Mouse (Mus musculus): ENCODE data around the gene Plxna1. TPM values are rescaled to one million over a fixed set of nuclear protein-coding genes. Genes with fewer than 3 reads are reported as not detected.

The Plxna1 gene
- polyA plus RNA-seq, 1 experiment = not detected

DNA sequence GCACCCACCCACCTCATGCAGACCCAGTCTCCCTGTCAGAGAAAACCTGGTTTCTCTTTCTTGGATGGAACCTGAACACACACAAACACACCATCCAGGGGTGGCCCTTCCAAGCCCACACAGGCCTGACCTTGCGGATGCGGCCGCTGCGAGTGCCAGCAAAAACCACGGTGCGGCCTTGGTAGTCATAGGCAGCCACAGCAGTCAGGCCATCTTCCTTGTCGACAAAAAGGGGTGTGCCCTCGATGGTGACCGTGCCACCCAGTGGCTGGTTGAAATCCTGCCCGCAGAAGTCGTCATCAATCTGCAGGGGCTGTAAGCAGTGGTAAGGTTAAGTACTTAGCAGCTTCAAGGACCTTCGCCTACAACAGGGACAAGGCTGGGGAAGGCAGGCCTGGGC is 7.7 kb downstream of the Plxna1 start:
- Histone ChIP-seq H3K4me1 (ENCODE audit: control insufficient read depth, insufficient read depth, low read length) (peaks cover 44% of the 10 kb centered on the region), H3K27ac (ENCODE audit: insufficient read depth, low read depth, low read length) (no peak overlapping the region), H3K4me3 (ENCODE audit: insufficient read depth, low read depth, low read length) (no peak overlapping the region)
- no peak for TF ChIP-seq POLR2A (IDR thresholded peaks at IDR 0.05; ENCODE audit: insufficient read depth, low read depth, low read length)
- TF ChIP-seq CTCF (IDR thresholded peaks at IDR 0.05; ENCODE audit: insufficient read depth, low read depth, low read length) = no peak
- 83% methylated on average over 12 of the region's 12 CpGs for WGBS

DNA sequence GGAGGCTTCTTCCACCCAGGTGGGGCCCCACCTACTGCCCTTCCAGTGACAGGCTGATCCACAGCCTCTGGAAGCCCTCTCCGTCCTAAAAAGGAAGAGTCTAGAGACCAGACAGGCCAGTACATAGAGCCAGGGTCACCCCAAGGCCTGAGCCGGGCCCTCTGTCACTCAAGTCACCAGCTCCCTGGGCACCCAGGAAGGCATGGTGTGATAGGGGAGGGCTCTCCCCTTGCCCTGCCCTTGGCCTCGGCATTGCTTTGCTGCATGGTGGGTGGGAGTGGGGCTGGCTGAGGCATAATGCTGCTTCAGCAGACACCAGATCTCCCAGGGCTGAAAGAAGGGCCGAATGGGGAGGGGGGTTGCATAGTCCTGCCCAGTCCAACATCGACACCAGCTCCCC is 8.3 kb downstream of the Plxna1 start:
- TF ChIP-seq CTCF (IDR thresholded peaks at IDR 0.05; ENCODE audit: insufficient read depth, low read depth, low read length) (no peak), POLR2A (IDR thresholded peaks at IDR 0.05; ENCODE audit: insufficient read depth, low read depth, low read length) (no peak)

DNA sequence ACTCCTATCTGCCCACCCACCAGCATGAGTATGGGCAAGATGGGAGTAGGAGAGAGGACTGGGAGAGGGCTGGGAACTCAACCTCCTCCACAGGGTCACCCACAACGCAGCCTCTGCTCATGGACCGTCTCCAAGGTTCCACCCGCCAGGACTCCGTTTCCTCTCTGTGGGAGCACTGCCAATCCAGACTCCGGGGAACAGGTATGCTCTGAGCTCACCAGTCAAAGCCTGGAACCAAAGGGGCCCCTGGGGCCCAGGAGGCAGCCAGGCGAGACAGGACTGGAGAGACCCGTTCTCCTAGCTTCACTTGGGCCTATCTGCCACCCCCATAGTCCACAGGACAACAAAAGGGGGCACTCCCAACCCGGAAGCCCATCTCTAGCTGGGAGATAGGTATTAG is 9.3 kb downstream of the Plxna1 start:
- Histone ChIP-seq H3K4me3 (ENCODE audit: insufficient read depth, low read depth, low read length) (no peak overlapping the region), H3K27ac (ENCODE audit: insufficient read depth, low read depth, low read length) (no peak overlapping the region), H3K4me1 (ENCODE audit: control insufficient read depth, insufficient read depth, low read length) (peaks cover 40% of the 10 kb centered on the region)
- 84% methylated on average over 8 of the region's 8 CpGs for WGBS
- TF ChIP-seq POLR2A (IDR thresholded peaks at IDR 0.05; ENCODE audit: insufficient read depth, low read depth, low read length) (no peak), CTCF (IDR thresholded peaks at IDR 0.05; ENCODE audit: insufficient read depth, low read depth, low read length) (no peak; the same call in 1 of the 2 replicates)

More for the DNA sequence above, 8.3 kb downstream of the Plxna1 start:
- WGBS = 79% methylated on average over 5 of the region's 5 CpGs
- no peak overlapping the region for H3K27ac ChIP-seq (ENCODE audit: insufficient read depth, low read depth, low read length)
- no peak overlapping the region for H3K4me3 ChIP-seq (ENCODE audit: insufficient read depth, low read depth, low read length)
- peaks cover 38% of the 10 kb centered on the region for H3K4me1 ChIP-seq (ENCODE audit: control insufficient read depth, insufficient read depth, low read length)

DNA sequence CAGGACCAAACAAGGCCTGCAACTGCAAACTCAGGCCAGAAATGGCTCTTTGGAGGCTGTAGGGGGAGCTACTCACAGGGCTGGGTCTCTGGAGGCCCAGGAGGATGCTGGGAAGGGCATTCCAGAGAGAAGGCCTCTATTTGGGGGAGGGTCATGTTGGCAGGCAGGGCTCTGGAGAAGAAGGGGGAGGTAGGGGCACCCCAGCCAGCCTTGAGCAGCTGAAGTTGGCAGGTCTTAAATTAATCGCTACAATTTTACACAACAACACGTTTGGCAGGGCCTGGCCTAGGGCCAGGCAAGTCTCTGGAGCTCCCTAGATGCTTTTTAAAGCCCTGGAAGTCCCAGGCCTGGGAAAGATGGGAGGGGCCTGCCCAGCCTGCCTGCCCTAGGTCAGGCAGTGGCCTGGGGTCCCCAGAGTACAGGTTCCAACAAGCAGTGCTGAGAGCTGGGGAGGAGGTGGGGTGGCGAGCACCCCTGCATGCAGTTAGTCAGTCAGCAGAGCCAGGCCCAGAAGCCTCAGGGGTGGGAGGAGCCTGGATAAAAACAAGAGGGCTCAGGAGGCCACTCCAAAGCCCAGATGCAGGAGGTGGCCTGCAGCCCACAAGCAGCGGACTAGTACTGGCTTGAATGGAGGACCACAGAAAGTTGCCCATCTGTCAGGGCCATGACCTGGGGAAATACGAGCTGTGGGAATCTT is 10.8 kb downstream of the Plxna1 start:
- Histone ChIP-seq H3K27ac (ENCODE audit: insufficient read depth, low read depth, low read length) (no peak overlapping the region), H3K4me1 (ENCODE audit: control insufficient read depth, insufficient read depth, low read length) (peaks cover 39% of the 10 kb centered on the region), H3K4me3 (ENCODE audit: insufficient read depth, low read depth, low read length) (no peak overlapping the region)
- 44% methylated on average over 5 of the region's 5 CpGs for WGBS
- TF ChIP-seq POLR2A (IDR thresholded peaks at IDR 0.05; ENCODE audit: insufficient read depth, low read depth, low read length) (no peak), CTCF (IDR thresholded peaks at IDR 0.05; ENCODE audit: insufficient read depth, low read depth, low read length) (no peak)

DNA sequence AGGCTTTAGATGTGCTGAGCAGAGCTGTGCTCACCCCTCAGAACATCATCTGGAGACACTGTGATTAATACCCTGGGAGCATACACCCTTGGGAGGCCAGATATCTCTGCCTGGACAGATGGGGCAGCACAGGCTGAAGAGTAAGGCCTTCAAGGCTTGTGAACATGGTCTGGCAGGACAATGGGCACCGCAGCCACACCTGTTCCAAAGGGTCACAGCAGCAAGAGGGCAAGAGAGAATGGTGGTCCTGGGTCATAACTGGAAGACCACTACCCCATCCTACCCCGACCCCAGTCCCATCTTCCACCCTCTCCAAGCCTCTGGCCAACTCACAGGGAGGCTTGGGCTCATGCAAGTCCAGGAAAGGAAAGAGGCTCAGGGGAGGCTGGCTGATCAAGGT is 11.9 kb downstream of the Plxna1 start:
- TF ChIP-seq CTCF (IDR thresholded peaks at IDR 0.05; ENCODE audit: insufficient read depth, low read depth, low read length) (no peak), POLR2A (IDR thresholded peaks at IDR 0.05; ENCODE audit: insufficient read depth, low read depth, low read length) (no peak)
- WGBS = 100% methylated on average over 2 of the region's 2 CpGs
- H3K4me1 ChIP-seq (ENCODE audit: control insufficient read depth, insufficient read depth, low read length) = peaks cover 40% of the 10 kb centered on the region
- no peak overlapping the region for H3K27ac ChIP-seq (ENCODE audit: insufficient read depth, low read depth, low read length)
- H3K4me3 ChIP-seq (ENCODE audit: insufficient read depth, low read depth, low read length) = no peak overlapping the region

DNA sequence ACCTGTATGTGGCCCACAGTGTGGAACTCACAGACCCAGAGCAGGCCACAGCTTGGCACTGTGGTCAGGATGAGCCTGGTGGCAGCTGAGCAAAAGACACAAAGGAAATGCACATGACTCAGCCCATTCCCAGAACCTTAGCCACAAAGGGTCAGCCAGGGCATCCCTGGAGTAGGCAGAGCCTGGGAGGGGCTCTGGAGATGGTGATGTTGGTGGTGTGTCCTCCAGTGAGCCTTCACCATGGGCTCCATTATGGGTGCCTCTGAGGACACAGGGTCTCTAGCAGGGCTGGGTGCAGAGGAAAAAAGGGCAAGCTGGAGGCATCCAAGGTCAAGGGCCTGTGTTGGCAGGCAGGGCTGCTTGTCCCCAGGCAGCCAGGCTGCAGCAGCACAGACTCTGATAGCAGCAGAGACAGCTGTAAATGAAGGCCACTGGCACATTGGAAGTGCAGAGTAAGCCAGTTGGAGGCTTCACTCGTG is 12.3 kb downstream of the Plxna1 start:
- no peak overlapping the region for H3K27ac ChIP-seq (ENCODE audit: insufficient read depth, low read depth, low read length)
- TF ChIP-seq POLR2A (IDR thresholded peaks at IDR 0.05; ENCODE audit: insufficient read depth, low read depth, low read length) (no peak), CTCF (IDR thresholded peaks at IDR 0.05; ENCODE audit: insufficient read depth, low read depth, low read length) (no peak)
- peaks cover 44% of the 10 kb centered on the region for H3K4me1 ChIP-seq (ENCODE audit: control insufficient read depth, insufficient read depth, low read length)
- no peak overlapping the region for H3K4me3 ChIP-seq (ENCODE audit: insufficient read depth, low read depth, low read length)
- WGBS = 58% methylated on average over 1 of the region's 1 CpGs

DNA sequence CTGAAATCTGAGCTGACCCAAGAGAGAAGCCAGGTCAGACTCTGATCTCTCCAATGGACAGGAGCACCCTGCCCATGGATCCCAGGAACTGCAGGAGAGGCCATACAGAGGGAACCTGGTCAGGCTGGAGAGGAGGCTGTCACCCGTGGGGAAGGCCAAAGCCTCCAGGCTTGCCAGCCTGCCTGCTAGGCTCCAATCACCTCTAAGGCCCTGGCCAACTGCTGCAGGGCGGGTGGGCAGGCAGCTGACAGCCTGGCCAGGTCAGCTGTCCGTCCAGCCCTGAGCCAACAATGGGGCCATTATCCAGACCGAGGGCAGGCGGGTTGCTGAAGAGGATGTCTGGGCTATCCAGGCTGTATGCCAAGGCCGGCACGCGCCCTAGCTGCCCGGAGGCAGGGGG is 14.1 kb downstream of the Plxna1 start:
- H3K4me1 ChIP-seq (ENCODE audit: control insufficient read depth, insufficient read depth, low read length) = peaks cover 51% of the 10 kb centered on the region
- no peak overlapping the region for H3K27ac ChIP-seq (ENCODE audit: insufficient read depth, low read depth, low read length)
- no peak for TF ChIP-seq POLR2A (IDR thresholded peaks at IDR 0.05; ENCODE audit: insufficient read depth, low read depth, low read length)
- TF ChIP-seq CTCF (IDR thresholded peaks at IDR 0.05; ENCODE audit: insufficient read depth, low read depth, low read length) = no peak
- no peak overlapping the region for H3K4me3 ChIP-seq (ENCODE audit: insufficient read depth, low read depth, low read length)
- 68% methylated on average over 9 of the region's 9 CpGs for WGBS

DNA sequence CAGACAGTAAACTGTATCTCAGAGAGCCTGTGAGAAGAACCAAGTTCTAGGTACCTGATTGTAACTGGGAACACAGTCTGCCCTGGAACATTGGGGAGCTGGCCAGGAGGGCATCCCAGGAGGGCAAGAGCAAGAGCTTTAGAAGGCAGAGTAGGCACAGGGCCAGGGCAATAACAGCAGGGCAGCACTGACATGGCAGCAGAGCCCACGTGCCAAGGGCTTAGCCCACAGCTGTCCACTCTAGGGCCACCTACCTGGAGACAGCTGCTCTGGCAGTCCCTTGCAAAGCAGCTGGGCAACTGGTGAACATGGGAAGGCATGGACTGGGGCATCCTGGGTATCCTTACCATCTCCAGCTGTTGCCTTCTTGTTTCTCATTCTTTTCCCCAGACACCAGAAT is 14.6 kb downstream of the Plxna1 start:
- Histone ChIP-seq H3K4me1 (ENCODE audit: control insufficient read depth, insufficient read depth, low read length) (peaks cover 51% of the 10 kb centered on the region), H3K27ac (ENCODE audit: insufficient read depth, low read depth, low read length) (no peak overlapping the region), H3K4me3 (ENCODE audit: insufficient read depth, low read depth, low read length) (no peak overlapping the region)
- WGBS = 36% methylated on average over 1 of the region's 1 CpGs
- TF ChIP-seq CTCF (IDR thresholded peaks at IDR 0.05; ENCODE audit: insufficient read depth, low read depth, low read length) (no peak), POLR2A (IDR thresholded peaks at IDR 0.05; ENCODE audit: insufficient read depth, low read depth, low read length) (no peak)

DNA sequence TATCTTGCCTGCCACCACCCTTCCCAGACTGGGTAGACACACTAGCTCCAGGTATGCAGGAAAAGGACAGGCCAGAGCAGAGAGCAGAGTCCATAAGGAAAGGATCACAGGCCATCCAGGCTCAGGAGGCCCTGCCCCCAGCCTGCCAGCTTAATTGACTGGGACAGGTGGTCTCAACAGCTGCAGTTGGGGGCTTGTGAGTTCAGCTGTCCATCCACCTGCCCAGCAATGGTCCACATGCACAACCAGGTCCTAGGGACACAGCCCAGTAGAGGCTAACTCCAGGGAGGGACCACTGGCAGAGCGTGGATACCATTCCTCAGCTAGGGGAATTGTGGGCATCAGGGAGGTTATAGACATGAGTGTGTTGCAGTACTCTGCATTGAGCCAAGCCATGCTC is 16.6 kb downstream of the Plxna1 start:
- 93% methylated on average over 1 of the region's 1 CpGs for WGBS
- Histone ChIP-seq H3K4me3 (ENCODE audit: insufficient read depth, low read depth, low read length) (no peak overlapping the region), H3K4me1 (ENCODE audit: control insufficient read depth, insufficient read depth, low read length) (peaks cover 38% of the 10 kb centered on the region), H3K27ac (ENCODE audit: insufficient read depth, low read depth, low read length) (no peak overlapping the region)
- TF ChIP-seq POLR2A (IDR thresholded peaks at IDR 0.05; ENCODE audit: insufficient read depth, low read depth, low read length) (no peak), CTCF (IDR thresholded peaks at IDR 0.05; ENCODE audit: insufficient read depth, low read depth, low read length) (no peak)
